28 mouse cellular contexts compared by ENCODE assay signal in genomic region chr11:87859273-87859672, GRCm38 (mm10). TPM values are rescaled to one million over a fixed set of nuclear protein-coding genes. Genes with fewer than 3 reads are reported as not detected.
DNase-seq lines count a peak whose midpoint lies in the region; ATAC-seq and TF ChIP-seq lines count a peak whose summit lies in the region.
"Had no signal": no experiment of that assay in that cellular context is flagged by ENCODE, and none has a peak within 500 bp of the region (broad histone marks: within the 10 kb centered on the region; RNA-seq: fewer than 3 reads in every experiment).

No protein-coding gene starts in this region.

- DNase-seq in forebrain, embryonic 11.5 days (ENCODE audit: low spot score), result peak; percentile 31
- DNase-seq in heart, postnatal 36 days, result no peak
- DNase-seq in heart, postnatal 0 days (ENCODE audit: low spot score), result no peak
- no peak for DNase-seq in heart, postnatal 4 days
- DNase-seq: adrenal gland, adult 2 months; adrenal gland, adult 8-10 months; adrenal gland, postnatal 10 days; adrenal gland, postnatal 14 days; adrenal gland, postnatal 25 days; adrenal gland, postnatal 36 days; B cell, adult 2 months; cerebellum, adult 11 months; cerebellum, adult 11-12 months had no signal

- 91% methylated on average over 11 of the region's 11 CpGs for WGBS in forebrain, embryonic 11.5 days
- 95% methylated on average over 11 of the region's 11 CpGs for WGBS in forebrain, embryonic 12.5 days
- WGBS in heart, embryonic 15.5 days, result 55% methylated on average over 11 of the region's 11 CpGs
- 65% methylated on average over 11 of the region's 11 CpGs for WGBS in heart, embryonic 12.5 days
- WGBS in heart, embryonic 16.5 days, result 64% methylated on average over 11 of the region's 11 CpGs
- WGBS in heart, postnatal 0 days, result 55% methylated on average over 11 of the region's 11 CpGs

- no peaks in the 10 kb centered on the region for H3K27me3 ChIP-seq in forebrain, embryonic 11.5 days (ENCODE audit: control insufficient read depth, insufficient read depth, low read length)
- H3K27me3 ChIP-seq in forebrain, embryonic 12.5 days, result no peaks in the 10 kb centered on the region
- no peaks in the 10 kb centered on the region; the same call in 1 of the 2 replicates for H3K27me3 ChIP-seq in heart, embryonic 15.5 days
- H3K27me3 ChIP-seq in heart, embryonic 12.5 days (replicated peaks), result no peaks in the 10 kb centered on the region
- H3K27me3 ChIP-seq in heart, embryonic 16.5 days (ENCODE audit: control insufficient read depth, insufficient read depth, low read length), result peaks cover 2% of the 10 kb centered on the region; the same call in 1 of the 2 replicates
- H3K27me3 ChIP-seq in heart, postnatal 0 days (ENCODE audit: control insufficient read depth, insufficient read depth, low read length), result no peaks in the 10 kb centered on the region
- H3K27me3 ChIP-seq: CH12.LX had no signal

- no peaks in the 10 kb centered on the region for H3K9me3 ChIP-seq in forebrain, embryonic 11.5 days (ENCODE audit: control insufficient read depth, low read length)
- no peaks in the 10 kb centered on the region for H3K9me3 ChIP-seq in forebrain, embryonic 12.5 days
- H3K9me3 ChIP-seq in heart, embryonic 15.5 days (replicated peaks), result no peaks in the 10 kb centered on the region
- H3K9me3 ChIP-seq in heart, embryonic 12.5 days (replicated peaks), result no peaks in the 10 kb centered on the region
- H3K9me3 ChIP-seq in heart, embryonic 16.5 days (replicated peaks; ENCODE audit: control insufficient read depth, low read length), result no peaks in the 10 kb centered on the region
- no peaks in the 10 kb centered on the region for H3K9me3 ChIP-seq in heart, postnatal 0 days (replicated peaks; ENCODE audit: control insufficient read depth, low read length)
- H3K9me3 ChIP-seq: G1E had no signal

- no peak for ATAC-seq in forebrain, embryonic 11.5 days (replicated peaks; ENCODE audit: low FRiP score)
- no peak for ATAC-seq in forebrain, embryonic 12.5 days (ENCODE audit: low FRiP score)
- peak; percentile 62; the same call in 1 of the 2 replicates for ATAC-seq in heart, embryonic 15.5 days (replicated peaks; ENCODE audit: insufficient number of reproducible peaks, insufficient read depth, low FRiP score, low read depth)
- no peak for ATAC-seq in heart, embryonic 12.5 days (ENCODE audit: insufficient number of reproducible peaks, low FRiP score)
- peak; percentile 78 for ATAC-seq in heart, embryonic 16.5 days (replicated peaks; ENCODE audit: extremely low read depth, insufficient read depth, low FRiP score)
- peak; percentile 47; the same call in 1 of the 2 replicates for ATAC-seq in heart, postnatal 0 days (ENCODE audit: insufficient read depth, low read depth)
- ATAC-seq: activated CD4-positive, CD25-positive, alpha-beta regulatory T cell, adult 4 months; CD4-positive, CD25-positive, alpha-beta regulatory T cell, adult 4 months; Patski had no signal

- no peak for TF ChIP-seq EP300 in heart, postnatal 0 days (IDR thresholded peaks at IDR 0.05; ENCODE audit: low read depth)

- H3K4me2 ChIP-seq in forebrain, embryonic 11.5 days (ENCODE audit: low read depth, low read length, severe bottlenecking), result no peak overlapping the region
- no peak overlapping the region for H3K4me2 ChIP-seq in forebrain, embryonic 12.5 days
- no peak overlapping the region for H3K4me2 ChIP-seq in heart, embryonic 15.5 days
- H3K4me2 ChIP-seq in heart, embryonic 12.5 days, result no peak overlapping the region
- no peak overlapping the region for H3K4me2 ChIP-seq in heart, embryonic 16.5 days (ENCODE audit: low read depth, low read length)
- H3K4me2 ChIP-seq in heart, postnatal 0 days (ENCODE audit: low read depth, low read length), result no peak overlapping the region

- no peak overlapping the region for H3K27ac ChIP-seq in forebrain, embryonic 11.5 days (ENCODE audit: low read depth, low read length)
- H3K27ac ChIP-seq in forebrain, embryonic 12.5 days, result no peak overlapping the region
- H3K27ac ChIP-seq in heart, embryonic 15.5 days, result no peak overlapping the region
- no peak overlapping the region for H3K27ac ChIP-seq in heart, embryonic 12.5 days (ENCODE audit: poor library complexity, severe bottlenecking)
- no peak overlapping the region for H3K27ac ChIP-seq in heart, embryonic 16.5 days (ENCODE audit: low read length)
- no peak overlapping the region for H3K27ac ChIP-seq in heart, postnatal 0 days (ENCODE audit: low read depth)

- H3K4me1 ChIP-seq in forebrain, embryonic 11.5 days (replicated peaks; ENCODE audit: control insufficient read depth, insufficient read depth, low read length), result no peaks in the 10 kb centered on the region
- H3K4me1 ChIP-seq in forebrain, embryonic 12.5 days, result no peaks in the 10 kb centered on the region
- 0 out of 2 replicates have a peak, but pooled peaks cover 6% of the 10 kb centered on the region for H3K4me1 ChIP-seq in heart, embryonic 15.5 days (replicated peaks)
- peaks cover 13% of the 10 kb centered on the region; the same call in 1 of the 2 replicates for H3K4me1 ChIP-seq in heart, embryonic 12.5 days (replicated peaks)
- H3K4me1 ChIP-seq in heart, embryonic 16.5 days (ENCODE audit: control insufficient read depth, insufficient read depth, low read length), result peaks cover 8% of the 10 kb centered on the region
- no peaks in the 10 kb centered on the region for H3K4me1 ChIP-seq in heart, postnatal 0 days (ENCODE audit: control insufficient read depth, insufficient read depth)

- no peaks in the 10 kb centered on the region; the same call in 1 of the 2 replicates for H3K36me3 ChIP-seq in forebrain, embryonic 11.5 days (ENCODE audit: control insufficient read depth, insufficient read depth, low read length)
- H3K36me3 ChIP-seq in forebrain, embryonic 12.5 days (replicated peaks), result peaks cover 50% of the 10 kb centered on the region
- H3K36me3 ChIP-seq in heart, embryonic 15.5 days, result no peaks in the 10 kb centered on the region; the same call in 1 of the 2 replicates
- H3K36me3 ChIP-seq in heart, embryonic 12.5 days, result peaks cover 41% of the 10 kb centered on the region
- 0 out of 2 replicates have a peak, but pooled peaks cover 9% of the 10 kb centered on the region for H3K36me3 ChIP-seq in heart, embryonic 16.5 days (ENCODE audit: control insufficient read depth, insufficient read depth)
- H3K36me3 ChIP-seq in heart, postnatal 0 days (replicated peaks; ENCODE audit: control insufficient read depth, insufficient read depth, low read length), result peaks cover 19% of the 10 kb centered on the region

- no peak overlapping the region for H3K9ac ChIP-seq in forebrain, embryonic 11.5 days (ENCODE audit: low read length)
- H3K9ac ChIP-seq in forebrain, embryonic 12.5 days, result no peak overlapping the region
- no peak overlapping the region for H3K9ac ChIP-seq in heart, embryonic 15.5 days
- no peak overlapping the region for H3K9ac ChIP-seq in heart, embryonic 12.5 days
- no peak overlapping the region for H3K9ac ChIP-seq in heart, embryonic 16.5 days (ENCODE audit: low read length)
- H3K9ac ChIP-seq in heart, postnatal 0 days (replicated peaks; ENCODE audit: low read depth, low read length), result no peak overlapping the region

- no peak overlapping the region for H3K4me3 ChIP-seq in forebrain, embryonic 11.5 days (ENCODE audit: low read depth, low read length)
- no peak overlapping the region for H3K4me3 ChIP-seq in forebrain, embryonic 12.5 days (replicated peaks)
- H3K4me3 ChIP-seq in heart, embryonic 15.5 days, result no peak overlapping the region
- H3K4me3 ChIP-seq in heart, embryonic 12.5 days, result no peak overlapping the region
- H3K4me3 ChIP-seq in heart, embryonic 16.5 days (ENCODE audit: low read length), result no peak overlapping the region
- H3K4me3 ChIP-seq in heart, postnatal 0 days (ENCODE audit: low read depth, low read length), result no peak overlapping the region

- no peak for TF ChIP-seq CTCF in heart, postnatal 0 days (IDR thresholded peaks at IDR 0.05; ENCODE audit: low read depth)

- intact Hi-C loops in heart, postnatal 36 days (cut with DNase I), result no loop called here

RNA-seq across cellular contexts. Expression of gene Mks1, which starts 6.3 kb away (rescaled TPM):
- 15.6 and 17.2 TPM in 2 replicates for polyA plus RNA-seq in forebrain, embryonic 11.5 days (2014; fragmentation: Nextera tagmentation; extraction: Ambion mirVana)
- 16.0 and 19.6 TPM in 2 replicates for polyA plus RNA-seq in forebrain, embryonic 12.5 days (2016; fragmentation: Nextera tagmentation; extraction: Ambion mirVana)
- 7.0 and 8.3 TPM in 2 replicates for polyA plus RNA-seq in heart, embryonic 15.5 days (2015; fragmentation: Nextera tagmentation; extraction: Ambion mirVana)
- 8.4 and 8.5 TPM in 2 replicates for polyA plus RNA-seq in heart, embryonic 12.5 days (2016; fragmentation: Nextera tagmentation; extraction: Ambion mirVana)
- 7.3 and 7.7 TPM in 2 replicates for polyA plus RNA-seq in heart, embryonic 16.5 days (2015; fragmentation: Nextera tagmentation; extraction: Ambion mirVana)
- 1 to 10 TPM; 1.9 to 3.1 TPM for total RNA-seq in heart, postnatal 36 days (2021)
- total RNA-seq in heart, postnatal 0 days (2014; rRNA removed; ENCODE audit: low replicate concordance), result 4.4 and 4.8 TPM in 2 replicates
- 4.5 and 6.0 TPM in 2 replicates for polyA plus RNA-seq in heart, postnatal 0 days (2015; fragmentation: Nextera tagmentation; extraction: Ambion mirVana)
- 1 to 10 TPM; 5.6 to 5.7 TPM for total RNA-seq in heart, postnatal 4 days (2021)

RNA-seq across cellular contexts. Expression of gene Epx, which starts 16.1 kb away (rescaled TPM):
- polyA plus RNA-seq in forebrain, embryonic 11.5 days (2014; fragmentation: Nextera tagmentation; extraction: Ambion mirVana), result 0.07 TPM in 1 of 2 replicates, not detected in the other
- polyA plus RNA-seq in forebrain, embryonic 12.5 days (2016; fragmentation: Nextera tagmentation; extraction: Ambion mirVana), result 0.14 and 0.20 TPM in 2 replicates
- polyA plus RNA-seq in heart, embryonic 15.5 days (2015; fragmentation: Nextera tagmentation; extraction: Ambion mirVana), result 0.19 and 0.31 TPM in 2 replicates
- polyA plus RNA-seq in heart, embryonic 12.5 days (2016; fragmentation: Nextera tagmentation; extraction: Ambion mirVana), result 0.09 TPM in 1 of 2 replicates, not detected in the other
- polyA plus RNA-seq in heart, embryonic 16.5 days (2015; fragmentation: Nextera tagmentation; extraction: Ambion mirVana), result 0.30 and 0.45 TPM in 2 replicates
- total RNA-seq in heart, postnatal 36 days (2021), result not detected
- total RNA-seq in heart, postnatal 0 days (2014; rRNA removed; ENCODE audit: low replicate concordance), result not detected in 2 replicates
- polyA plus RNA-seq in heart, postnatal 0 days (2015; fragmentation: Nextera tagmentation; extraction: Ambion mirVana), result 0.22 and 0.25 TPM in 2 replicates
- not detected for total RNA-seq in heart, postnatal 4 days (2021)
- total RNA-seq: adrenal gland, adult 18-20 months; adrenal gland, adult 2 months; adrenal gland, adult 8-10 months; adrenal gland, postnatal 25 days; adrenal gland, postnatal 36 days; CH12.LX; G1E; MEL had no signal
- polyA plus RNA-seq: activated CD4-positive, CD25-positive, alpha-beta regulatory T cell, adult 4 months; adrenal gland, adult 2 months; C2C12; CD4-positive, CD25-positive, alpha-beta regulatory T cell, adult 4 months; G1E; Patski had no signal

RNA-seq across cellular contexts. Expression of gene Lpo, which starts 31.2 kb away (rescaled TPM):
- polyA plus RNA-seq in forebrain, embryonic 11.5 days (2014; fragmentation: Nextera tagmentation; extraction: Ambion mirVana), result 0.28 and 1.0 TPM in 2 replicates
- polyA plus RNA-seq in forebrain, embryonic 12.5 days (2016; fragmentation: Nextera tagmentation; extraction: Ambion mirVana), result 0.19 and 0.33 TPM in 2 replicates
- polyA plus RNA-seq in heart, embryonic 15.5 days (2015; fragmentation: Nextera tagmentation; extraction: Ambion mirVana), result 0.13 and 0.79 TPM in 2 replicates
- not detected in 2 replicates for polyA plus RNA-seq in heart, embryonic 12.5 days (2016; fragmentation: Nextera tagmentation; extraction: Ambion mirVana)
- polyA plus RNA-seq in heart, embryonic 16.5 days (2015; fragmentation: Nextera tagmentation; extraction: Ambion mirVana), result 0.92 and 1.1 TPM in 2 replicates
- total RNA-seq in heart, postnatal 36 days (2021), result not detected
- total RNA-seq in heart, postnatal 0 days (2014; rRNA removed; ENCODE audit: low replicate concordance), result 0.19 TPM in 1 of 2 replicates, not detected in the other
- polyA plus RNA-seq in heart, postnatal 0 days (2015; fragmentation: Nextera tagmentation; extraction: Ambion mirVana), result not detected in 2 replicates
- not detected for total RNA-seq in heart, postnatal 4 days (2021)
- total RNA-seq: adrenal gland, adult 18-20 months; adrenal gland, adult 2 months; adrenal gland, adult 8-10 months; adrenal gland, postnatal 10 days; adrenal gland, postnatal 14 days; adrenal gland, postnatal 25 days; adrenal gland, postnatal 36 days; adrenal gland, postnatal 4 days; CH12.LX; ES-E14; G1E; MEL had no signal
- polyA plus RNA-seq: activated CD4-positive, CD25-positive, alpha-beta regulatory T cell, adult 4 months; adrenal gland, adult 2 months; C2C12; CD4-positive, CD25-positive, alpha-beta regulatory T cell, adult 4 months; G1E; Patski had no signal

RNA-seq across cellular contexts. Expression of gene Olfr462, which starts 32.8 kb away (rescaled TPM):
- not detected in 2 replicates for polyA plus RNA-seq in forebrain, embryonic 11.5 days (2014; fragmentation: Nextera tagmentation; extraction: Ambion mirVana)
- not detected in 2 replicates for polyA plus RNA-seq in forebrain, embryonic 12.5 days (2016; fragmentation: Nextera tagmentation; extraction: Ambion mirVana)
- not detected in 2 replicates for polyA plus RNA-seq in heart, embryonic 15.5 days (2015; fragmentation: Nextera tagmentation; extraction: Ambion mirVana)
- not detected in 2 replicates for polyA plus RNA-seq in heart, embryonic 12.5 days (2016; fragmentation: Nextera tagmentation; extraction: Ambion mirVana)
- not detected in 2 replicates for polyA plus RNA-seq in heart, embryonic 16.5 days (2015; fragmentation: Nextera tagmentation; extraction: Ambion mirVana)
- not detected for total RNA-seq in heart, postnatal 36 days (2021)
- not detected in 2 replicates for total RNA-seq in heart, postnatal 0 days (2014; rRNA removed; ENCODE audit: low replicate concordance)
- not detected in 2 replicates for polyA plus RNA-seq in heart, postnatal 0 days (2015; fragmentation: Nextera tagmentation; extraction: Ambion mirVana)
- not detected for total RNA-seq in heart, postnatal 4 days (2021)
- total RNA-seq: adrenal gland, adult 18-20 months; adrenal gland, adult 2 months; adrenal gland, adult 8-10 months; adrenal gland, postnatal 10 days; adrenal gland, postnatal 14 days; adrenal gland, postnatal 25 days; adrenal gland, postnatal 36 days; adrenal gland, postnatal 4 days; ES-E14; MEL had no signal
- polyA plus RNA-seq: activated CD4-positive, CD25-positive, alpha-beta regulatory T cell, adult 4 months; adrenal gland, adult 2 months; brain, embryonic 14.5 days; C2C12; CD4-positive, CD25-positive, alpha-beta regulatory T cell, adult 4 months; G1E; Patski had no signal

RNA-seq across cellular contexts. Expression of gene Olfr463, which starts 37.9 kb away (rescaled TPM):
- not detected in 2 replicates for polyA plus RNA-seq in forebrain, embryonic 11.5 days (2014; fragmentation: Nextera tagmentation; extraction: Ambion mirVana)
- not detected in 2 replicates for polyA plus RNA-seq in forebrain, embryonic 12.5 days (2016; fragmentation: Nextera tagmentation; extraction: Ambion mirVana)
- not detected in 2 replicates for polyA plus RNA-seq in heart, embryonic 15.5 days (2015; fragmentation: Nextera tagmentation; extraction: Ambion mirVana)
- polyA plus RNA-seq in heart, embryonic 12.5 days (2016; fragmentation: Nextera tagmentation; extraction: Ambion mirVana), result not detected in 2 replicates
- polyA plus RNA-seq in heart, embryonic 16.5 days (2015; fragmentation: Nextera tagmentation; extraction: Ambion mirVana), result not detected in 2 replicates
- not detected for total RNA-seq in heart, postnatal 36 days (2021)
- total RNA-seq in heart, postnatal 0 days (2014; rRNA removed; ENCODE audit: low replicate concordance), result not detected in 2 replicates
- polyA plus RNA-seq in heart, postnatal 0 days (2015; fragmentation: Nextera tagmentation; extraction: Ambion mirVana), result not detected in 2 replicates
- total RNA-seq in heart, postnatal 4 days (2021), result not detected
- total RNA-seq: adrenal gland, adult 18-20 months; adrenal gland, adult 2 months; adrenal gland, adult 8-10 months; adrenal gland, postnatal 10 days; adrenal gland, postnatal 14 days; adrenal gland, postnatal 25 days; adrenal gland, postnatal 36 days; adrenal gland, postnatal 4 days; CH12.LX; ES-E14; G1E; MEL had no signal
- polyA plus RNA-seq: activated CD4-positive, CD25-positive, alpha-beta regulatory T cell, adult 4 months; adrenal gland, adult 2 months; C2C12; CD4-positive, CD25-positive, alpha-beta regulatory T cell, adult 4 months; G1E; Patski had no signal

Comparison
In these comparisons a context has a peak if more than half of its experiments do, and no peak if none do; other contexts are left out.
1. ATAC-seq: peak in heart, embryonic 15.5 days (single experiment), heart, embryonic 16.5 days (single experiment) and heart, postnatal 0 days (single experiment); none in forebrain, embryonic 11.5 days (single experiment), forebrain, embryonic 12.5 days (single experiment) and heart, embryonic 12.5 days (single experiment).